Mouse (Mus musculus) midbrain, embryonic 12.5 days (tissue): ENCODE data around the gene H13. TPM values are rescaled to one million over a fixed set of nuclear protein-coding genes. Genes with fewer than 3 reads are reported as not detected.

Experiments
- polyA plus RNA-seq: library from polyadenylated mRNA; unstranded; fragments of >200 nt; fragmentation: Nextera tagmentation; extraction: Ambion mirVana; gene quantifications from 2 replicates; pipeline ENCODE4 v1.2.1, GENCODE M21; 2016

The H13 gene
- polyA plus RNA-seq, 1 experiment from 2014 or later: 142 TPM

Other genes with a start within 250 kb of the H13 start
- not detected in 2 replicates for gene Defb23, start 204.8 kb upstream of the H13 start, polyA plus RNA-seq
- not detected in 2 replicates for gene Defb20, start 192.4 kb upstream of the H13 start, polyA plus RNA-seq
- not detected in 2 replicates for gene Defb22, start 179.3 kb upstream of the H13 start, polyA plus RNA-seq
- not detected in 2 replicates for gene Defb26, start 157.8 kb upstream of the H13 start, polyA plus RNA-seq
- not detected in 2 replicates for gene Defb28, start 151.2 kb upstream of the H13 start, polyA plus RNA-seq
- not detected in 2 replicates for gene Defb29, start 129.4 kb upstream of the H13 start, polyA plus RNA-seq
- not detected in 2 replicates for gene Gm17416, start 100.1 kb upstream of the H13 start, polyA plus RNA-seq
- gene Defb21, start 96.7 kb upstream of the H13 start, polyA plus RNA-seq: not detected in 2 replicates
- gene Defb19, start 89.1 kb upstream of the H13 start, polyA plus RNA-seq: not detected in 2 replicates
- not detected in 2 replicates for gene Defb45, start 70.1 kb upstream of the H13 start, polyA plus RNA-seq
- not detected in 2 replicates for gene Defb36, start 65.1 kb upstream of the H13 start, polyA plus RNA-seq
- not detected in 2 replicates for gene Defb25, start 46.4 kb upstream of the H13 start, polyA plus RNA-seq
- 0.31 TPM in 1 of 2 replicates, not detected in the other for gene Rem1, start 42.5 kb upstream of the H13 start, polyA plus RNA-seq
- gene Mcts2, start 17.6 kb downstream of the H13 start, polyA plus RNA-seq: 38.4 and 39.6 TPM in 2 replicates
- gene Id1, start 66.8 kb downstream of the H13 start, polyA plus RNA-seq: 65.1 and 69.6 TPM in 2 replicates
- 3.2 and 3.9 TPM in 2 replicates for gene Cox4i2, start 84.7 kb downstream of the H13 start, polyA plus RNA-seq
- gene Bcl2l1, start 162.3 kb downstream of the H13 start, polyA plus RNA-seq: 156 and 168 TPM in 2 replicates
- 109 and 113 TPM in 2 replicates for gene Tpx2, start 178.5 kb downstream of the H13 start, polyA plus RNA-seq
- gene Mylk2, start 241.9 kb downstream of the H13 start, polyA plus RNA-seq: not detected in 2 replicates